Mouse (Mus musculus): Measurements from ENCODE around the gene Trappc4.
"Not testable (repeated sequence)": the region's sequence is repeated elsewhere in the genome, so short reads cannot be mapped to it uniquely, and the experiment has no call there.

- TF ChIP-seq CHD2 (IDR thresholded peaks at IDR 0.05; ENCODE audit: low read depth, low read length); ZC3H11A (IDR thresholded peaks at IDR 0.05; ENCODE audit: borderline replicate concordance, low read depth, low read length); ZNF384 (IDR thresholded peaks at IDR 0.05; ENCODE audit: low read depth, low read length): not testable (repeated sequence)
Measured at GRCm38 (mm10) chr9:44377335-44377734, 30.1 kb downstream of the Trappc4 start.

Measured in ES-E14 (cell line).